Mouse (Mus musculus): ENCODE measurements around the gene Shroom3. TPM values are rescaled to one million over a fixed set of nuclear protein-coding genes. Genes with fewer than 3 reads are reported as not detected.

Shroom3 gene
- polyA plus RNA-seq, 1 experiment from 2014 or later, result 8.0 TPM

GRCm38 (mm10) chr5:92760542-92760941 lies 77.3 kb downstream of the Shroom3 start:
- no peak for ATAC-seq
- 76% methylated on average over 7 of the region's 7 CpGs for WGBS
- no peaks in the 10 kb centered on the region for H3K9me3 ChIP-seq (ENCODE audit: control insufficient read depth)

GRCm38 (mm10) chr5:92761615-92762353 lies 78.5 kb downstream of the Shroom3 start:
- peaks cover 14% of the 10 kb centered on the region for H3K4me1 ChIP-seq (replicated peaks; ENCODE audit: control insufficient read depth, insufficient read depth, low read length)
- no peak for ATAC-seq
- no peak overlapping the region for H3K9ac ChIP-seq (ENCODE audit: low read depth, low read length)
- H3K9me3 ChIP-seq (ENCODE audit: control insufficient read depth), result no peaks in the 10 kb centered on the region
- no peak overlapping the region for H3K4me3 ChIP-seq (ENCODE audit: low read depth, low read length)
- H3K36me3 ChIP-seq (ENCODE audit: control insufficient read depth, insufficient read depth), result no peaks in the 10 kb centered on the region
- H3K27ac ChIP-seq (ENCODE audit: low read depth, low read length), result peak overlapping the region; percentile 60
- TF ChIP-seq CTCF (IDR thresholded peaks at IDR 0.05; ENCODE audit: low read depth), result no peak
- WGBS, result 47% methylated on average over 9 of the region's 9 CpGs
- no peaks in the 10 kb centered on the region for H3K27me3 ChIP-seq (replicated peaks; ENCODE audit: control insufficient read depth, insufficient read depth, low read length)
- no peak overlapping the region for H3K4me2 ChIP-seq (replicated peaks; ENCODE audit: low read depth)

More at GRCm38 (mm10) chr5:92760542-92760941, 77.3 kb downstream of the Shroom3 start:
- H3K4me1 ChIP-seq (replicated peaks; ENCODE audit: control insufficient read depth, insufficient read depth, low read length), result peaks cover 14% of the 10 kb centered on the region
- H3K4me3 ChIP-seq (ENCODE audit: low read depth, low read length), result no peak overlapping the region
- no peak overlapping the region for H3K27ac ChIP-seq (ENCODE audit: low read depth, low read length)
- no peaks in the 10 kb centered on the region for H3K27me3 ChIP-seq (replicated peaks; ENCODE audit: control insufficient read depth, insufficient read depth, low read length)
- no peak for TF ChIP-seq CTCF (IDR thresholded peaks at IDR 0.05; ENCODE audit: low read depth)
- no peak overlapping the region for H3K4me2 ChIP-seq (replicated peaks; ENCODE audit: low read depth)
- H3K9ac ChIP-seq (ENCODE audit: low read depth, low read length), result no peak overlapping the region
- H3K36me3 ChIP-seq (ENCODE audit: control insufficient read depth, insufficient read depth), result no peaks in the 10 kb centered on the region

GRCm38 (mm10) chr5:92762425-92762824 lies 79.2 kb downstream of the Shroom3 start:
- Histone ChIP-seq H3K4me3 (ENCODE audit: low read depth, low read length) (no peak overlapping the region), H3K27ac (ENCODE audit: low read depth, low read length) (peak overlapping the region; percentile 60; the same call in 1 of the 2 replicates), H3K9ac (ENCODE audit: low read depth, low read length) (no peak overlapping the region), H3K27me3 (replicated peaks; ENCODE audit: control insufficient read depth, insufficient read depth, low read length) (no peaks in the 10 kb centered on the region), H3K9me3 (ENCODE audit: control insufficient read depth) (no peaks in the 10 kb centered on the region), H3K4me1 (replicated peaks; ENCODE audit: control insufficient read depth, insufficient read depth, low read length) (peaks cover 16% of the 10 kb centered on the region), H3K4me2 (replicated peaks; ENCODE audit: low read depth) (no peak overlapping the region), H3K36me3 (ENCODE audit: control insufficient read depth, insufficient read depth) (no peaks in the 10 kb centered on the region)
- TF ChIP-seq CTCF (IDR thresholded peaks at IDR 0.05; ENCODE audit: low read depth), result no peak
- no peak for ATAC-seq
- WGBS, result 32% methylated on average over 5 of the region's 5 CpGs

- peaks cover 18% of the 10 kb centered on the region for H3K4me1 ChIP-seq (replicated peaks; ENCODE audit: control insufficient read depth, insufficient read depth, low read length)
- H3K9me3 ChIP-seq (ENCODE audit: control insufficient read depth), result no peaks in the 10 kb centered on the region
- no peaks in the 10 kb centered on the region for H3K36me3 ChIP-seq (ENCODE audit: control insufficient read depth, insufficient read depth)
- H3K4me2 ChIP-seq (replicated peaks; ENCODE audit: low read depth), result no peak overlapping the region
- WGBS, result 5% methylated on average over 4 of the region's 4 CpGs
- peak overlapping the region; percentile 50; the same call in 1 of the 2 replicates for H3K27ac ChIP-seq (ENCODE audit: low read depth, low read length)
- H3K4me3 ChIP-seq (ENCODE audit: low read depth, low read length), result no peak overlapping the region
- ATAC-seq, result peak; percentile 83
- H3K27me3 ChIP-seq (replicated peaks; ENCODE audit: control insufficient read depth, insufficient read depth, low read length), result no peaks in the 10 kb centered on the region
- no peak for TF ChIP-seq CTCF (IDR thresholded peaks at IDR 0.05; ENCODE audit: low read depth)
- no peak overlapping the region for H3K9ac ChIP-seq (ENCODE audit: low read depth, low read length)
These were observed 80.3 kb downstream of the Shroom3 start for GRCm38 (mm10) chr5:92763546-92763952.

GRCm38 (mm10) chr5:92766301-92766700 lies 83.1 kb downstream of the Shroom3 start:
- no peak for TF ChIP-seq CTCF (IDR thresholded peaks at IDR 0.05; ENCODE audit: low read depth)
- 39% methylated on average over 4 of the region's 4 CpGs for WGBS
- no peak for ATAC-seq

GRCm38 (mm10) chr5:92767194-92767777 lies 84.1 kb downstream of the Shroom3 start:
- Histone ChIP-seq H3K9ac (ENCODE audit: low read depth, low read length) (no peak overlapping the region), H3K4me2 (replicated peaks; ENCODE audit: low read depth) (no peak overlapping the region), H3K4me1 (replicated peaks; ENCODE audit: control insufficient read depth, insufficient read depth, low read length) (peaks cover 12% of the 10 kb centered on the region; the same call in 1 of the 2 replicates), H3K27me3 (replicated peaks; ENCODE audit: control insufficient read depth, insufficient read depth, low read length) (no peaks in the 10 kb centered on the region), H3K4me3 (ENCODE audit: low read depth, low read length) (no peak overlapping the region), H3K36me3 (ENCODE audit: control insufficient read depth, insufficient read depth) (no peaks in the 10 kb centered on the region), H3K27ac (ENCODE audit: low read depth, low read length) (peak overlapping the region; percentile 73), H3K9me3 (ENCODE audit: control insufficient read depth) (no peaks in the 10 kb centered on the region)
- TF ChIP-seq CTCF (IDR thresholded peaks at IDR 0.05; ENCODE audit: low read depth), result no peak
- ATAC-seq, result no peak
- WGBS, result 44% methylated on average over 7 of the region's 7 CpGs

More at GRCm38 (mm10) chr5:92766301-92766700, 83.1 kb downstream of the Shroom3 start:
- H3K9ac ChIP-seq (ENCODE audit: low read depth, low read length), result no peak overlapping the region
- no peaks in the 10 kb centered on the region for H3K27me3 ChIP-seq (replicated peaks; ENCODE audit: control insufficient read depth, insufficient read depth, low read length)
- no peaks in the 10 kb centered on the region for H3K9me3 ChIP-seq (ENCODE audit: control insufficient read depth)
- no peak overlapping the region for H3K4me3 ChIP-seq (ENCODE audit: low read depth, low read length)
- no peaks in the 10 kb centered on the region for H3K36me3 ChIP-seq (ENCODE audit: control insufficient read depth, insufficient read depth)
- peaks cover 18% of the 10 kb centered on the region for H3K4me1 ChIP-seq (replicated peaks; ENCODE audit: control insufficient read depth, insufficient read depth, low read length)
- H3K27ac ChIP-seq (ENCODE audit: low read depth, low read length), result no peak overlapping the region
- no peak overlapping the region for H3K4me2 ChIP-seq (replicated peaks; ENCODE audit: low read depth)
